Mouse (Mus musculus) midbrain, embryonic 10.5 days (tissue): Measurements from ENCODE around the gene Ifnl2. TPM values are rescaled to one million over a fixed set of nuclear protein-coding genes. Genes with fewer than 3 reads are reported as not detected.
"Not testable (repeated sequence)": the region's sequence is repeated elsewhere in the genome, so short reads cannot be mapped to it uniquely, and the experiment has no call there.

Source experiments
- DNase-seq: peaks from one replicate; pipeline ENCODE4 v3.0.0-alpha.2; 2017; ENCODE audit warnings: low spot score
- H3K27ac ChIP-seq: fragments of 300-500 bp; sonication (generic); replicated peaks from 2 replicates; pipeline ENCODE4 v1.5.1; 2016; ENCODE audit warnings: mild to moderate bottlenecking
- H3K27me3 ChIP-seq: fragments of 300-500 bp; sonication (generic); 2 replicates; pipeline ENCODE4 v1.6.1; 2016; ENCODE audit warnings: low read depth, mild to moderate bottlenecking; ENCODE audit not compliant: poor library complexity, severe bottlenecking
- H3K36me3 ChIP-seq: fragments of 300-500 bp; sonication (generic); 2 replicates; pipeline ENCODE4 v1.6.1; 2016; ENCODE audit warnings: mild to moderate bottlenecking, moderate library complexity
- H3K4me1 ChIP-seq: fragments of 300-500 bp; sonication (generic); 2 replicates; pipeline ENCODE4 v1.6.1; 2016
- H3K4me3 ChIP-seq: fragments of 300-500 bp; sonication (generic); 2 replicates; pipeline ENCODE4 v1.5.1; 2016; ENCODE audit warnings: mild to moderate bottlenecking, moderate library complexity
- H3K9me3 ChIP-seq: fragments of 300-500 bp; sonication (generic); replicated peaks from 2 replicates; pipeline ENCODE4 v1.6.1; 2016; ENCODE audit warnings: mild to moderate bottlenecking
- WGBS: fragments of 180-500 bp; shearing (Covaris S2); methylation state at CpG from one replicate; pipeline ENCODE4 v1.1.7; 2016; 5-methylcytosine and 5-hydroxymethylcytosine counted together
- polyA plus RNA-seq: library from polyadenylated mRNA; unstranded; fragments of >200 nt; fragmentation: Nextera tagmentation; extraction: Ambion mirVana; gene quantifications from 2 replicates; pipeline ENCODE4 v1.2.1, GENCODE M21; 2016

Ifnl2 gene
- polyA plus RNA-seq, 1 experiment from 2014 or later: not detected

- H3K4me1 ChIP-seq: peaks cover 23% of the 10 kb centered on the region
- peaks cover 27% of the 10 kb centered on the region for H3K27me3 ChIP-seq
- DNase-seq: no peak
- H3K4me3 ChIP-seq: no peak within 1 kb of the TSS
- 76% methylated on average over 4 of the region's 4 CpGs for WGBS
- H3K36me3 ChIP-seq: no peaks in the 10 kb centered on the region
- H3K27ac ChIP-seq: no peak within 1 kb of the TSS
- 0 out of 2 replicates have a peak, but pooled peaks cover 3% of the 10 kb centered on the region for H3K9me3 ChIP-seq
These were observed 30.3 kb upstream of the Ifnl2 start, which contains the start of gene Sycn for GRCm38 (mm10) chr7:28540526-28540925. Sycn (plus strand) TSS chr7:28540885.

GRCm38 (mm10) chr7:28538886-28539285, 28.6 kb upstream of the Ifnl2 start:
- not testable (repeated sequence) for H3K9me3 ChIP-seq, H3K4me3 ChIP-seq, H3K4me1 ChIP-seq, H3K36me3 ChIP-seq, DNase-seq, H3K27ac ChIP-seq
- peaks cover 10% of the 10 kb centered on the region for H3K27me3 ChIP-seq
- 93% methylated on average over 6 of the region's 6 CpGs for WGBS

GRCm38 (mm10) chr7:28532005-28532404, 21.8 kb upstream of the Ifnl2 start:
- Histone ChIP-seq H3K36me3 (no peaks in the 10 kb centered on the region), H3K27me3 (no peaks in the 10 kb centered on the region), H3K9me3 (no peaks in the 10 kb centered on the region), H3K4me1 (peaks cover 10% of the 10 kb centered on the region), H3K27ac (no peak overlapping the region), H3K4me3 (no peak overlapping the region)
- 80% methylated on average over 8 of the region's 8 CpGs for WGBS
- no peak for DNase-seq

GRCm38 (mm10) chr7:28527922-28528719, 17.9 kb upstream of the Ifnl2 start:
- no peaks in the 10 kb centered on the region for H3K27me3 ChIP-seq
- H3K36me3 ChIP-seq: no peaks in the 10 kb centered on the region
- H3K4me3 ChIP-seq: no peak overlapping the region
- H3K27ac ChIP-seq: no peak overlapping the region
- no peaks in the 10 kb centered on the region for H3K9me3 ChIP-seq
- peak; percentile 78 for DNase-seq
- peaks cover 10% of the 10 kb centered on the region for H3K4me1 ChIP-seq
- 11% methylated on average over 19 of the region's 19 CpGs for WGBS

- H3K9me3 ChIP-seq, H3K36me3 ChIP-seq, H3K4me1 ChIP-seq, H3K4me3 ChIP-seq, DNase-seq, H3K27me3 ChIP-seq, H3K27ac ChIP-seq: not testable (repeated sequence)
- WGBS: 77% methylated on average over 5 of the region's 6 CpGs
These were observed 12.3 kb upstream of the Ifnl2 start, which contains the start of gene Ifnl3 for GRCm38 (mm10) chr7:28522536-28522935. Ifnl3 (plus strand) TSS chr7:28522836.

- no peak overlapping the region for H3K4me3 ChIP-seq
- H3K27me3 ChIP-seq: no peaks in the 10 kb centered on the region
- no peak for DNase-seq
- H3K36me3 ChIP-seq: no peaks in the 10 kb centered on the region
- WGBS: 77% methylated on average over 8 of the region's 8 CpGs
- H3K9me3 ChIP-seq: no peaks in the 10 kb centered on the region; the same call in 1 of the 2 replicates
- H3K4me1 ChIP-seq: no peaks in the 10 kb centered on the region
- no peak overlapping the region for H3K27ac ChIP-seq
These were observed 1.2 kb upstream of the Ifnl2 start for GRCm38 (mm10) chr7:28511441-28511840.

- H3K36me3 ChIP-seq, DNase-seq, H3K4me3 ChIP-seq, H3K4me1 ChIP-seq, H3K9me3 ChIP-seq, H3K27me3 ChIP-seq, H3K27ac ChIP-seq: not testable (repeated sequence)
- 84% methylated on average over 2 of the region's 2 CpGs for WGBS
These were observed 1.1 kb downstream of the Ifnl2 start for GRCm38 (mm10) chr7:28509121-28509520.

GRCm38 (mm10) chr7:28505585-28505984, 4.7 kb downstream of the Ifnl2 start:
- H3K4me1 ChIP-seq: no peaks in the 10 kb centered on the region
- no peaks in the 10 kb centered on the region for H3K27me3 ChIP-seq
- H3K9me3 ChIP-seq: peaks cover 14% of the 10 kb centered on the region; the same call in 1 of the 2 replicates
- no peaks in the 10 kb centered on the region for H3K36me3 ChIP-seq
- H3K4me3 ChIP-seq: no peak overlapping the region
- 10% methylated on average over 5 of the region's 5 CpGs for WGBS
- no peak for DNase-seq
- no peak overlapping the region for H3K27ac ChIP-seq

- Histone ChIP-seq H3K27me3 (0 out of 2 replicates have a peak, but pooled peaks cover 5% of the 10 kb centered on the region), H3K9me3 (peaks cover 2% of the 10 kb centered on the region; the same call in 1 of the 2 replicates), H3K36me3 (no peaks in the 10 kb centered on the region), H3K4me1 (peaks cover 20% of the 10 kb centered on the region), H3K27ac (no peak overlapping the region), H3K4me3 (no peak overlapping the region)
- 67% methylated on average over 11 of the region's 11 CpGs for WGBS
- peak; percentile 31 for DNase-seq
These were observed 14.8 kb downstream of the Ifnl2 start for GRCm38 (mm10) chr7:28495426-28495825.

GRCm38 (mm10) chr7:28492310-28492709, 17.9 kb downstream of the Ifnl2 start:
- Histone ChIP-seq H3K4me3 (no peak overlapping the region), H3K27me3 (peaks cover 26% of the 10 kb centered on the region), H3K4me1 (peaks cover 33% of the 10 kb centered on the region), H3K27ac (no peak overlapping the region), H3K36me3 (no peaks in the 10 kb centered on the region), H3K9me3 (no peaks in the 10 kb centered on the region)
- no peak for DNase-seq
- 88% methylated on average over 8 of the region's 8 CpGs for WGBS

- H3K4me3 ChIP-seq: no peak overlapping the region
- DNase-seq: no peak
- no peaks in the 10 kb centered on the region for H3K36me3 ChIP-seq
- H3K27ac ChIP-seq: no peak overlapping the region
- H3K4me1 ChIP-seq: peaks cover 32% of the 10 kb centered on the region
- WGBS: 29% methylated on average over 14 of the region's 14 CpGs
- no peaks in the 10 kb centered on the region for H3K9me3 ChIP-seq
- peaks cover 39% of the 10 kb centered on the region for H3K27me3 ChIP-seq
These were observed 19.4 kb downstream of the Ifnl2 start for GRCm38 (mm10) chr7:28490903-28491302.

GRCm38 (mm10) chr7:28490410-28490809, 19.8 kb downstream of the Ifnl2 start:
- Histone ChIP-seq H3K36me3 (no peaks in the 10 kb centered on the region), H3K9me3 (no peaks in the 10 kb centered on the region), H3K4me1 (peaks cover 28% of the 10 kb centered on the region), H3K27ac (no peak overlapping the region), H3K4me3 (no peak overlapping the region), H3K27me3 (peaks cover 41% of the 10 kb centered on the region)
- peak; percentile 47 for DNase-seq
- 3% methylated on average over 10 of the region's 10 CpGs for WGBS

- peaks cover 23% of the 10 kb centered on the region for H3K4me1 ChIP-seq
- peaks cover 44% of the 10 kb centered on the region for H3K27me3 ChIP-seq
- WGBS: 3% methylated on average over 16 of the region's 16 CpGs
- no peaks in the 10 kb centered on the region for H3K36me3 ChIP-seq
- H3K27ac ChIP-seq: no peak overlapping the region
- H3K9me3 ChIP-seq: no peaks in the 10 kb centered on the region
- H3K4me3 ChIP-seq: peak overlapping the region; percentile 31
- no peak for DNase-seq
These were observed 22.2 kb downstream of the Ifnl2 start for GRCm38 (mm10) chr7:28488030-28488491.
